Mouse (Mus musculus) intestine, embryonic 15.5 days (tissue): ENCODE data around the gene Shd. TPM values are rescaled to one million over a fixed set of nuclear protein-coding genes. Genes with fewer than 3 reads are reported as not detected.
"Not testable (repeated sequence)": the region's sequence is repeated elsewhere in the genome, so short reads cannot be mapped to it uniquely, and the experiment has no call there.

ENCODE experiments used
- ATAC-seq: fragments of 200-750 bp; cut with Nextera tagmentation; 2 replicates; pipeline ENCODE4 v1.8.0; 2017; ENCODE audit warnings: moderate TSS enrichment, moderate library complexity
- H3K27ac ChIP-seq: fragments of 300-500 bp; sonication (generic); 2 replicates; pipeline ENCODE4 v1.5.1; 2015; ENCODE audit warnings: mild to moderate bottlenecking, inconsistent platforms
- H3K27me3 ChIP-seq: fragments of 300-500 bp; sonication (generic); replicated peaks from 2 replicates; pipeline ENCODE4 v1.6.1; 2015; ENCODE audit warnings: inconsistent platforms
- H3K36me3 ChIP-seq: fragments of 300-500 bp; sonication (generic); 2 replicates; pipeline ENCODE4 v1.6.1; 2015; ENCODE audit warnings: inconsistent platforms
- H3K4me1 ChIP-seq: fragments of 300-500 bp; sonication (generic); replicated peaks from 2 replicates; pipeline ENCODE4 v1.6.1; 2015; ENCODE audit warnings: inconsistent platforms
- H3K4me2 ChIP-seq: fragments of 300-500 bp; sonication (generic); replicated peaks from 2 replicates; pipeline ENCODE4 v1.6.1; 2015; ENCODE audit warnings: mild to moderate bottlenecking, inconsistent platforms
- H3K4me3 ChIP-seq: fragments of 300-500 bp; sonication (generic); replicated peaks from 2 replicates; pipeline ENCODE4 v1.5.1; 2015; ENCODE audit warnings: inconsistent platforms
- H3K9ac ChIP-seq: fragments of 300-500 bp; sonication (generic); 2 replicates; pipeline ENCODE4 v1.6.1; 2015; ENCODE audit warnings: inconsistent platforms
- H3K9me3 ChIP-seq: fragments of 300-500 bp; sonication (generic); 2 replicates; pipeline ENCODE4 v1.6.1; 2016; ENCODE audit warnings: inconsistent platforms
- WGBS: fragments of 180-500 bp; shearing (Covaris S2); methylation state at CpG from one replicate; pipeline ENCODE4 v1.1.7; 2015; 5-methylcytosine and 5-hydroxymethylcytosine counted together
- polyA plus RNA-seq: library from polyadenylated mRNA; unstranded; fragments of >200 nt; fragmentation: Nextera tagmentation; extraction: Ambion mirVana; gene quantifications from 2 replicates; pipeline ENCODE4 v1.2.1, GENCODE M21; 2015

The Shd gene
- 9.0 and 9.4 TPM in 2 replicates for polyA plus RNA-seq

DNA sequence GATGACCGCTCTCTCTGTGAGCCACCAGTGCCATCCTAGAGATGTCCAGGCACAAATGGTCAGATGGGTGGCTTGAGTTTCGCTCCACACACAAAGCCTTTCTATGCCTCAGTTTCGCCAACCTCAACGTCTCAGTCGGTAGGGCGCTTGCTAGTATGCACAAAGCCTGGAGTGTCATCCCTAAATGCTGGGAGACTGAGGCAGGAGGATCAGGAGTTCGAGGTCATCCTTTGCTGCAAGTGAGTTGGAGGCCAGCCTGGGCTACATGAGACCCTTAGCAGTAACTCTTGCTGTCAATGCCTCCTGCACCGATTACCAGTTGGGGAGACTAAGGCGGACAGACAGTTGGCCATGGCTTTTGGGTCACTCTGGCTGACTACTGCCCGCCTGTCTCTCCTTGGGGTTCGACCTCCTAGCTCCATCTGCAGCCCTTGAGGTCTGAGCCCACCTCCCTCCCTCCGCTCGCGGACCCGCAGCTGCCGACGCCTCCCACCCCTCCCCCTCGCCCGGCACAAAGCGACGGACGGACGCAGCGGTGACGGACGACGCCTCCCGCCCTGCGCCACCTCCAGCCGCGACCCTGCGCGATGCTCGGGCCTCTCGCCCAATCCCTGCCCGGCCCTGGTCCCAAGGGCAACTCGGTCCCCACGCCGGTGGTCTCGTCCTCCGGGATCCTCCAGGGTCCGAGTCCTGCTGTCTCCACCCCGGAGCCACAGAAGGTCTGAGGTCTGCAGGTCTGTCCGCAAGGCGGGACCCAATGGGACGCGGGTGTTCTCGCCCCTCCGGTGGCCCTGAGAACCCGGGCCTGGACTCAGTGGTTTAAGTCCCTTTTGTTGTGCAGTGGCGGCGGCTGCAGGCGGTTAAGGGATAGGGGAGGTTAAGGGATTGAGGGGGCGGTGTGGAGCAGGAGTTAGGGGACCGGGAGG is at the start of gene Shd:
TSS of gene Shd (plus strand) at position 502 of the 926 bp plus-strand sequence.
- ATAC-seq = peak; percentile 53
- peaks cover 12% of the 10 kb centered on the region for H3K36me3 ChIP-seq
- H3K27me3 ChIP-seq = peaks cover 18% of the 10 kb centered on the region; the same call in 1 of the 2 replicates
- no peaks in the 10 kb centered on the region for H3K9me3 ChIP-seq
- H3K4me3 ChIP-seq = peak within 1 kb of the TSS; percentile 45
- H3K9ac ChIP-seq = peak within 1 kb of the TSS; percentile 47
- H3K4me2 ChIP-seq = peak within 1 kb of the TSS; percentile 86
- 9% methylated on average over 54 of the region's 55 CpGs for WGBS
- no peak within 1 kb of the TSS for H3K27ac ChIP-seq
- peaks cover 9% of the 10 kb centered on the region for H3K4me1 ChIP-seq

- ATAC-seq = peak; percentile 95
- Histone ChIP-seq H3K4me3 (peak overlapping the region; percentile 64), H3K4me1 (0 out of 2 replicates have a peak, but pooled peaks cover 3% of the 10 kb centered on the region), H3K9ac (peak overlapping the region; percentile 77), H3K36me3 (no peaks in the 10 kb centered on the region), H3K27ac (peak overlapping the region; percentile 73; the same call in 1 of the 2 replicates), H3K4me2 (peak overlapping the region; percentile 87), H3K9me3 (no peaks in the 10 kb centered on the region), H3K27me3 (no peaks in the 10 kb centered on the region)
- 1% methylated on average over 33 of the region's 33 CpGs for WGBS
These were observed 38.4 kb upstream of the Shd start for GRCm38 (mm10) chr17:55931553-55932502.

- no peaks in the 10 kb centered on the region for H3K9me3 ChIP-seq
- 74% methylated on average over 2 of the region's 2 CpGs for WGBS
- H3K36me3 ChIP-seq = no peaks in the 10 kb centered on the region
- H3K4me2 ChIP-seq = peak overlapping the region; percentile 87
- no peak overlapping the region for H3K9ac ChIP-seq
- H3K4me1 ChIP-seq = 0 out of 2 replicates have a peak, but pooled peaks cover 3% of the 10 kb centered on the region
- no peak; the same call in 1 of the 2 replicates for ATAC-seq
- H3K4me3 ChIP-seq = peak overlapping the region; percentile 64
- H3K27ac ChIP-seq = no peak overlapping the region
- H3K27me3 ChIP-seq = no peaks in the 10 kb centered on the region
These were observed 37.6 kb upstream of the Shd start for GRCm38 (mm10) chr17:55932635-55933034.

DNA sequence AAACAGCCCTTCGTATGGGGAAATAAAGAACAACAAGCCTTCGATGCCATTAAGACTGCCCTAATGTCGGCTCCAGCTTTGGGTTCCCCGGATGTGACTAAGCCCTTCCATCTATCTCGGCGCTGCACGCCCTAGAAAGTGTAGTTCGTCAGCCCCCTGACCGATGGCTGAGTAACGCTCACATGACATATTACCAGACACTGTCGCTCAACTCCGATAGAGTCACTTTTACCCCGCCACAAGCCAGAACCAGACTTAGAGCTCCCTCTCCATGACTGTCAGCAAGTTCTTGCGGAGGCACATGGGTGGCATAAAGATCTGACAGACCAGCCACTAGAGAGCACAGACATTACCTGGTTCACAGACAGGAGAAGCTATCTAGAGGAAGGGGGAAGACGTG is 37.1 kb upstream of the Shd start:
- WGBS = 94% methylated on average over 15 of the region's 15 CpGs
- H3K27me3 ChIP-seq = no peaks in the 10 kb centered on the region
- no peaks in the 10 kb centered on the region for H3K36me3 ChIP-seq
- no peak overlapping the region for H3K27ac ChIP-seq
- no peak for ATAC-seq
- H3K4me3 ChIP-seq = no peak overlapping the region
- H3K4me1 ChIP-seq = 0 out of 2 replicates have a peak, but pooled peaks cover 3% of the 10 kb centered on the region
- no peaks in the 10 kb centered on the region for H3K9me3 ChIP-seq
- H3K4me2 ChIP-seq = no peak overlapping the region
- H3K9ac ChIP-seq = no peak overlapping the region

GRCm38 (mm10) chr17:55944387-55944865 is 25.8 kb upstream of the Shd start:
- not testable (repeated sequence) for H3K27me3 ChIP-seq, H3K36me3 ChIP-seq, H3K9me3 ChIP-seq, H3K4me1 ChIP-seq
- Histone ChIP-seq H3K4me2 (peak overlapping the region; percentile 84), H3K9ac (peak overlapping the region; percentile 54; the same call in 1 of the 2 replicates), H3K4me3 (peak overlapping the region; percentile 50), H3K27ac (peak overlapping the region; percentile 93)
- peak; percentile 34 for ATAC-seq
- 24% methylated on average over 10 of the region's 10 CpGs for WGBS

DNA sequence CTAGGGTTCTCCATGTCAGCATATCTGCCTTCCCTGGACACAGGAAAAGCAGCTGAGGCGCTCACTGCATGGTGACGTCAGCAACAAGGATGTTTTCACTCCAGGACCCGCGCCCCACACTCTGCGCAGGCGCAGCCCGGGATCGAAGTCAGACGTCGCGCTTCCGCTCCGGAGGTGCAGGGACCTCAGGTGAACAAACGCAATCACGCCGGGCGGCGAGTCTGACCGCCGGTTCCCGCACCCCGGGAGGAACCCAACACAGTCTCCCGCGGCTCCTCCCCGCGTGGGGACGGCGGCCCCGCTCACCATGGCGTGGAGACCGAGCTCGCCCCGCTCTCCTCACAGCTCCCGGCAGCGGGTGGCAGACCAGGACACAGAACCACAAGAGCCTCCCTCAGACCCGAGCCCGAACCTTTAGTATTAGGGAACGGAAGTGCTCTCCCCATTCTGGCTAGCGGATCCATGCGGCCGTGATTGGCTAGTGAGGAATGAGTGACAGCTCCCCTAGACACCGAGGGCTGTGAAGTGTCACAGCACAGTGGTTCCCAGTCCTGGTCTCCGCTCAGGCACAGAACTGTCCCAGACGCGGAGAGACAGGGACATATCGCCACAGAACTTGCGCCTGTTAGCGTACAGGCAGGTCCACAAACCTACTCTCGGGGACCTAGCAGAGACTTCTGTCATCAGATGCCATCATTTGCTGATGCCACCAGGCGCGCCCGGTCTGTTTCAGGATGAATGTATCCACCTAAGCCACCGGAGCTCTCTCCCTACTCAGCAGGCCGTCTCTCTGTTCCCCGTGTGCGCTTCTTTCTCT is 25.2 kb upstream of the Shd start:
- H3K9ac ChIP-seq = peak overlapping the region; percentile 54
- peak overlapping the region; percentile 84 for H3K4me2 ChIP-seq
- not testable (repeated sequence) for H3K4me1 ChIP-seq, H3K36me3 ChIP-seq, H3K27me3 ChIP-seq, H3K9me3 ChIP-seq
- under 1% methylated on average over 56 of the region's 56 CpGs for WGBS
- ATAC-seq = peak; percentile 98
- peak overlapping the region; percentile 93 for H3K27ac ChIP-seq
- H3K4me3 ChIP-seq = peak overlapping the region; percentile 50

GRCm38 (mm10) chr17:55945696-55946095 is 24.6 kb upstream of the Shd start:
- H3K27me3 ChIP-seq = no peaks in the 10 kb centered on the region
- H3K4me1 ChIP-seq = peaks cover 2% of the 10 kb centered on the region; the same call in 1 of the 2 replicates
- peak; percentile 1; the same call in 1 of the 2 replicates for ATAC-seq
- H3K9me3 ChIP-seq = no peaks in the 10 kb centered on the region
- peak overlapping the region; percentile 50 for H3K4me3 ChIP-seq
- H3K9ac ChIP-seq = peak overlapping the region; percentile 54
- 23% methylated on average over 5 of the region's 5 CpGs for WGBS
- H3K27ac ChIP-seq = peak overlapping the region; percentile 93; the same call in 1 of the 2 replicates
- H3K4me2 ChIP-seq = peak overlapping the region; percentile 84
- no peaks in the 10 kb centered on the region for H3K36me3 ChIP-seq

GRCm38 (mm10) chr17:55948647-55949046 is 21.6 kb upstream of the Shd start:
- 83% methylated on average over 4 of the region's 4 CpGs for WGBS
- Histone ChIP-seq H3K9ac (no peak overlapping the region), H3K27me3 (no peaks in the 10 kb centered on the region), H3K27ac (no peak overlapping the region), H3K36me3 (no peaks in the 10 kb centered on the region), H3K4me2 (no peak overlapping the region), H3K4me3 (no peak overlapping the region), H3K4me1 (peaks cover 2% of the 10 kb centered on the region; the same call in 1 of the 2 replicates), H3K9me3 (no peaks in the 10 kb centered on the region)
- ATAC-seq = no peak

DNA sequence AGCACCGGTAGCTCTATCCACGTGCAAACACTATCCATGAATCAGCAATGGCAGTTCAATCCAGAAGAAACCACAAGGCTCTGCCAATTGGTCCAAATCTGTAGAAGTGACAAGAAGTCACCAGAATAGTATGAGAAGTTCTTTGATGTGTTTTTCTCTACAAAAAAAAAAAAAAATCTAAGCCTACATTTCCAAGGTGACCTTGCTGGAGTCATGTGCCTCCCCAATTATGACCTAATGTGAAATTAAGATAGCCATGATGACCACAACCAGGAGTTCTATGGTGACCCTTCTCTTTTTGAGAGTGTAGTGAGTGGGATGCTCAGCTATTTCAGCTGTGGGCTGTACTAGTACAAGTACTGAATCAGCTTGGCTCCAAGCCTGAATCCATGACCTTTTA is 20.9 kb upstream of the Shd start, which contains the start of gene Zfp119b:
TSS of gene Zfp119b (minus strand) at position 101 of the 400 bp plus-strand sequence.
- no peaks in the 10 kb centered on the region for H3K36me3 ChIP-seq
- 90% methylated on average over 2 of the region's 2 CpGs for WGBS
- H3K4me1 ChIP-seq = peaks cover 2% of the 10 kb centered on the region; the same call in 1 of the 2 replicates
- no peak within 1 kb of the TSS for H3K27ac ChIP-seq
- no peak within 1 kb of the TSS for H3K4me2 ChIP-seq
- H3K9ac ChIP-seq = no peak within 1 kb of the TSS
- ATAC-seq = no peak
- H3K27me3 ChIP-seq = peaks cover 3% of the 10 kb centered on the region; the same call in 1 of the 2 replicates
- H3K9me3 ChIP-seq = no peaks in the 10 kb centered on the region
- H3K4me3 ChIP-seq = no peak within 1 kb of the TSS

- peaks cover 2% of the 10 kb centered on the region; the same call in 1 of the 2 replicates for H3K4me1 ChIP-seq
- 74% methylated on average over 9 of the region's 9 CpGs for WGBS
- no peaks in the 10 kb centered on the region for H3K9me3 ChIP-seq
- H3K4me2 ChIP-seq = no peak overlapping the region
- H3K36me3 ChIP-seq = no peaks in the 10 kb centered on the region
- no peak overlapping the region for H3K27ac ChIP-seq
- H3K27me3 ChIP-seq = peaks cover 11% of the 10 kb centered on the region; the same call in 1 of the 2 replicates
- no peak overlapping the region for H3K9ac ChIP-seq
- H3K4me3 ChIP-seq = no peak overlapping the region
- ATAC-seq = no peak
These were observed 19.7 kb upstream of the Shd start for GRCm38 (mm10) chr17:55950601-55951000.

- Histone ChIP-seq H3K9me3 (no peaks in the 10 kb centered on the region), H3K4me1 (peaks cover 11% of the 10 kb centered on the region; the same call in 1 of the 2 replicates), H3K9ac (no peak overlapping the region), H3K27me3 (peaks cover 11% of the 10 kb centered on the region; the same call in 1 of the 2 replicates), H3K4me2 (no peak overlapping the region), H3K4me3 (no peak overlapping the region), H3K36me3 (no peaks in the 10 kb centered on the region), H3K27ac (no peak overlapping the region)
- no peak for ATAC-seq
These were observed 18.2 kb upstream of the Shd start for GRCm38 (mm10) chr17:55952041-55952440.
